Mouse (Mus musculus): ENCODE measurements around the gene Fbln5. TPM values are rescaled to one million over a fixed set of nuclear protein-coding genes. Genes with fewer than 3 reads are reported as not detected.
A peak's percentile ranks its signal among the peaks of the same experiment; 100 is the strongest.

Fbln5 gene
- total RNA-seq, 2 experiments from 2014 or later: 13.8 to 15.3 TPM

DNA sequence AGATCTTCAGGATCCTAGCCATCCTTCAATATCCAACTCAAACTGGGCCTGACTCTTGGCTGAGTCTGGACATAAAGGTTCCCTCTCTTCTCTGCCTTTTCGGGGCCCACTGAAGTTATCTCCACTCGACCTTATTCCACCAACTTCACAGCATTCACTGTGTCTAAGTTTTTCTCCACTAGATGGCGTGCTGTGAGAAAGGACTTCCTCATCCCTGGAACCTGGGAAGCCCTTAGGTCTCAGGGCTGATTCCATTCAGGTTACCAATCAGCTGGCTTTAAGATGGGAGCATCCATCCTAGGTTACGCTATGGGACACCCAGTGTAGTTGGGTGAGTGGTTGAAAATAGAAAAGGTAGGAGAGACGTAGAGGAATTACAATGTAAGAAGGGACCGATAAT is 7.7 kb downstream of the Fbln5 start:
- no peak for DNase-seq (ENCODE audit: low spot score in 2 of 2)

- peak; percentile 27 to 44 for DNase-seq (ENCODE audit: low spot score in 2 of 2)
These were observed 8.3 kb downstream of the Fbln5 start for GRCm38 (mm10) chr12:101810515-101810914.

- no peak for DNase-seq (ENCODE audit: low spot score in 2 of 2)
These were observed 11.5 kb downstream of the Fbln5 start for GRCm38 (mm10) chr12:101807400-101807799.

DNA sequence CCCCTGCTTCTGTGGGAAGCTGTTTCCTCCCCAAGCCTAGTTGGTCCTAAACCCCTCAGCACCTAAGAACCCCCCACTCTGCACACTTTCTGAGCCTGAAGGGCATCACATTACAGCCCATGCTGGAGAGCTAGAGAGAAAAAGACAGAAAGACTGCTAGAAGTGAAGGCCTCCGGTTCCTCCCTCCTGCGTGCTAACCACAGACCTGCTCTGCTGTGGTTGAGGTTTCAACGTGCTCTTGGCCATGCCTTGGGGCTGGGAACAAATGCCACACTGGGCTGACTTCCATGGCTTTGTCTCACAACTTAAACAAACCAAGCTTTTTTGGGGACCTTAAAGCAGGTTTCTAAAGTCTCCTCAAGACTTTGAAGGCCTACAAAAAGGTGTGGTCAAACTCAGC is 16.4 kb downstream of the Fbln5 start:
- no peak for DNase-seq (ENCODE audit: low spot score in 2 of 2)

DNA sequence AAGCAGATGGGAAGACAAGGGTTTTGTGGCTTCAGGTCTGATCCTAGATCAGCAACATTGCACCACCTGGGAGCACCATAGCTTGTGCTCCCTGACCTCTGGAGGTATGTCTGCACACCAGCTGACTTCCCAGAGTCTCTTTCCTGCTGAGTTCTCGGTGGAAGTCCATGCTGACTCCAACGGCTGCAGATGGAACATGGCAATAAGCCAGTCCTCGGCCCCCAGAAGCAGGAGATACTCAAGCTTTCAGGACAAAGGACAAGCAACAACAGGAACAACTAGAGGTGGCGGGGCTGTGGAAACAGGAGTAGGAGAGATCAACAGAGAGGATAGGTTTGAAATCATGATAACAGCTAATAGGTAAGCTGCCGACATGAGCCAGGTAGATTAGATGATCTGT is 17.1 kb downstream of the Fbln5 start:
- DNase-seq (ENCODE audit: low spot score in 2 of 2): no peak

DNA sequence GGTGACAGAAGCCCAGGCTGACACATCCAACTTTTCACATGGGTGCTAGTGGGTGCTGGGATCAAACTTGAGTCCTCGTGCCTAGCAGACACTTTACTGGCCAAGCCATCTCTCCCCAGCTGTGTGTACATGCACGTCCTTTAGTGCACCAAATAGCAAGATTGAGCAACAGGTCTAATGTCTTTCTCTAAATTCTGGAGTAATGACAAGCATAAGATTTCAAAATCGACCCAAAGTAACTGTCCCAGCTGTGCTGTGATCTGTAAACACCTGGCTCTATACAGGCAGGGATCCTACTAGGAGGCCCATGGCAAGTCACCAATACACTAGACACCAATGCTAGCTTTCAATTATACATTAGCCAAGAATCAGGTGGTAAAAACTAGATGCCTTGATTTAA is 17.8 kb downstream of the Fbln5 start:
- DNase-seq (ENCODE audit: low spot score in 2 of 2): no peak

DNA sequence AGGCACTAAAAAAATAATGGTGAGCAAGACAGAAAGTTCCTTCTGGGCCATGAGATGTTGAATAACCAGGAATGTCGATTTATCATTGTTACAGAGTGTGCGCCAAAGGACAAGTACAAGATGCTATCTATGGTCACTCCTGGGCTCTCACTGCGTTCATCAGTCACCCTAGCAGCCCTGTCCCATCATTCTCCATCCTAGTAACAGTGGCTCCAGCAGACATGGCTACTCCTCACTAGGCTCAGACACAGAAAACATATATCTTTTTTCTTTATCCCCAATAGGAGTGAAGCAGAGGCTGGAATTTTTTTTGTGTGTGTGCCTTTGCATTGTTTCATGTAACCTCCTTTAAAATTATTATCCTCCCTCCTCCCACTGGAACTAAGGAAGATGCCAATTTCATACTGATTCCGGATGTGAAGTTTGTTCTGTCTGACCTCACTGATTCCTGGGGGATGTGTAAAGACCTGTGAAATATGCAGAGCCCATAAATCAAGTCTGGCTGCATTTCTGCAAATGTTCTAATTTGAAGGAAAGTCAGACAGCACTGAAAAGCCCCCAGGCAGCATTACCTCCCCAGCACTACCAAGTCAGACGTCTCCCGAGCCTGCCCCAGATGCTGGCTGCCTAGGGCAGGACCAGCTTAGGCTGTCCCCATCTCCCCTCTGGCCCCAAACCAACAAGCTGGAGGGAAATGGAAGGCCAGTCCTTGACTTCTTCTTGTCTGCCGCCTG is 20.5 kb downstream of the Fbln5 start:
- DNase-seq (ENCODE audit: low spot score in 2 of 2): no peak

DNA sequence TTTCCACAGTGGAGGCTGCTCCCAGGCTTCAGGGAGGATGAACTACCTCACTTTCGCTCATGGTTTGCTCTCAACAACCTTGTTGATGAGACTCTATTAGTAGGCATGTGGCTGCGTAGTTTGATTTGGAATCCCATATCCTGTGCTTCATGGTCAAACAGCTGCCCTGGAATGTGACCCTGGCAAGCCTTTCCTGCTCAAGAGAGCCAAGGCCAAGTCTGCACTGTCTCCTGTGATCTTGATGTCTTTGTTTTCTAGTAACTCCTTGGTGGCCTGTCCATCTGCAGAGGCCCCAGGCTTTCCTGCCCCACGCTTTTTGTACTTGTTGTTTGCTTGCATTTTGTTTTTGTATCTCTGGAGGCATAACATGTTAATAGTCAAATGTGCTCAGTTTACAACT is 24.4 kb downstream of the Fbln5 start:
- DNase-seq (ENCODE audit: low spot score in 2 of 2): no peak

GRCm38 (mm10) chr12:101793221-101793621 is 25.6 kb downstream of the Fbln5 start:
- DNase-seq (ENCODE audit: low spot score in 2 of 2): no peak

- no peak for DNase-seq (ENCODE audit: low spot score in 2 of 2)
These were observed 26.2 kb downstream of the Fbln5 start for GRCm38 (mm10) chr12:101792684-101793083.

DNA sequence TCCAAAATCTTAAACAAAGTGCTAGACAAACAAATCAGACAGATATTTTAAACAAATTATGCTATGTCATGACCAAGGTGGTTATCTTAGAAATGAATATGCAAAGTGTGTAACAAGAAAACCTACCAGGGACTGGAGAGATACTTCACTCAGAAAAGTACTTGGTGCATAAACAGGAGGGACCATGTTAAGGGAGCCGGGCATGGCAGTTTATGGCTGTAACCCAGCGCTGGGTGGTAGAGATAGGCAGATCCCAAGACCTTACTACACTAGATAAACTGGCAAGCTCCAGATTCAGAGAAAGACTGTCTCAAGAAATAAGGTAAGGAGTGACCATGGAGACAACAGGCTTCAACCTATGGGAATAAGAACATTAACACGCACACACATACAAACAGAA is 29.1 kb downstream of the Fbln5 start:
- no peak for DNase-seq (ENCODE audit: low spot score in 2 of 2)

GRCm38 (mm10) chr12:101789250-101789649 is 29.6 kb downstream of the Fbln5 start:
- DNase-seq (ENCODE audit: low spot score in 2 of 2): no peak

DNA sequence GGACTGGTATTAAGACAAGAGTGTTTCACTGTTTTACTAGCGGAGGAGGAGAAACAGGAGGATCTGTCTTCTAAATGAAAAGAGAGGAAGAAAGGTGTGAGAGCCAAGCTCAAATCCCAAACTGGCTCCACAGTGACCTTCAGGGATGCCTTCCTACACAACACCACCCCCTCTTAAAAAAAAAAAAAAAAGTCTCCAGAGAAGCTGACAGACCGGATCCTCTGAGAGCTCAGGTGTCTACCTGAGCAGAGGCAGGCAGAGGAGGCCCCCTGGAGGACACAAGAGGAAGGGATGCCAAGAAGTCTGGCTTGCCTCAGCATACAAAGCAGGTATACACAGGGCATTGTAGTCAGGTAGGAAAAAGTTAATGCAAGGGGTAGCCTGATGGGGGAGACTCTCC is 36.1 kb downstream of the Fbln5 start:
- no peak for DNase-seq (ENCODE audit: low spot score in 2 of 2)

DNA sequence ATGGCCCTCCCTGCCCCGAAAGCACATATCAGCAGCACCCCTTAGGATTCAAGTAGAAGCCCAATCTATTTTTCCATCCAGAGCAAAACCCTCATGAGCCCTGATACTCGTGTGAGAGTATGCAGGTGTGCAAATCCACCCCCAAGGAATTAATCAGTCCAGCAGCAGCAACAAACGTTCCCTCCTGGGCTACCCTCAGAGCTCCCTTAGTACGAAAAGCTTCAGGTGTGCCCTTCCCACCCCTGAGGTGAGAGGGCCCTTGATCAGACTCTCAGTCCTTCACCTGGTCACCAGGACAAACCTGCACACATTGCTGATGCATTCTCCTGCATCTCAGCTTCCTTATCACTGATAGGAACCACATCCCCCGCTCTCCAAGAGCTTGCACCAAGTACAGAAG is 37.9 kb downstream of the Fbln5 start:
- DNase-seq (ENCODE audit: low spot score in 2 of 2): no peak

GRCm38 (mm10) chr12:101777613-101778325 is 41.1 kb downstream of the Fbln5 start:
- peak; percentile 19 to 23 for DNase-seq (ENCODE audit: low spot score in 2 of 2)

DNA sequence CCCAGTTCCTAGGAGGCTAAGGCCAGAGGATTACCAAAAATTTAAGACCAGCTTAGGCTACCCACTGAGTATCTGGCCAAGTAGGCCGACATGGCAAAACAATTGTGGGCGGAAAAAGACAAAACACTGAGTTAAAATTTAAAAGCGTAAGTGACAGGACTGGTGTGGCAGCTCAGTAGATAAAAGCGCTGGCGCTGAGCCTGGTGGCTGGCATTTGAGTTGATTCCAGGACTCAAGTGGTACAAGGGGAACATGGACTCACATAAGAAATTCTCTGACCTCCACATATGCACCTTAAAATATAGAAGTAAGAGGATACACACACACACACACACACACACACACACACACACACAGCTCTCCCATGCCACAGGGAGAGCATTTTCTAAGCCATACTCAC is 42.5 kb downstream of the Fbln5 start:
- DNase-seq (ENCODE audit: low spot score in 2 of 2): no peak

- no peak for DNase-seq (ENCODE audit: low spot score in 2 of 2)
These were observed 44.7 kb downstream of the Fbln5 start for GRCm38 (mm10) chr12:101774116-101774515.

DNA sequence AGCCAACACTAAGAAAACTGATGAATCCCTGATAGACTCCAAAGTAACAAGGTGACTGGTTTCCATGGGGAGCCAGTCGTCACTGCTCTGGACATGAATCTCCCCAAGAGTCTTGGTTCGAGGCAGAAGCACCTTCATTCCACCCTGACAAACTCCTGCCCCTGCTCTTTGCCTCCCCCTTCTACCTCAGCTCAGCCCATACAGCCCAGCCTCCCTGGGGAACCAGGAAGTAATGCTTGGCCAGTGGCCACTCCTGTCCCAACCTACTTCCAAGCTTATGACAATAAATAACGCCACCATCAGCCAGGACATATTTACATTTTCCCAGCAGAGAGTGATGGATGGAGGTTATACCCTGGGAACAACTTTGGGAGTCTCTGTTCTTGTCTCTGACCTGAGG is 45.9 kb downstream of the Fbln5 start:
- no peak for DNase-seq (ENCODE audit: low spot score in 2 of 2)

- DNase-seq (ENCODE audit: low spot score in 2 of 2): no peak
These were observed 48.4 kb downstream of the Fbln5 start for GRCm38 (mm10) chr12:101770283-101771015.

DNA sequence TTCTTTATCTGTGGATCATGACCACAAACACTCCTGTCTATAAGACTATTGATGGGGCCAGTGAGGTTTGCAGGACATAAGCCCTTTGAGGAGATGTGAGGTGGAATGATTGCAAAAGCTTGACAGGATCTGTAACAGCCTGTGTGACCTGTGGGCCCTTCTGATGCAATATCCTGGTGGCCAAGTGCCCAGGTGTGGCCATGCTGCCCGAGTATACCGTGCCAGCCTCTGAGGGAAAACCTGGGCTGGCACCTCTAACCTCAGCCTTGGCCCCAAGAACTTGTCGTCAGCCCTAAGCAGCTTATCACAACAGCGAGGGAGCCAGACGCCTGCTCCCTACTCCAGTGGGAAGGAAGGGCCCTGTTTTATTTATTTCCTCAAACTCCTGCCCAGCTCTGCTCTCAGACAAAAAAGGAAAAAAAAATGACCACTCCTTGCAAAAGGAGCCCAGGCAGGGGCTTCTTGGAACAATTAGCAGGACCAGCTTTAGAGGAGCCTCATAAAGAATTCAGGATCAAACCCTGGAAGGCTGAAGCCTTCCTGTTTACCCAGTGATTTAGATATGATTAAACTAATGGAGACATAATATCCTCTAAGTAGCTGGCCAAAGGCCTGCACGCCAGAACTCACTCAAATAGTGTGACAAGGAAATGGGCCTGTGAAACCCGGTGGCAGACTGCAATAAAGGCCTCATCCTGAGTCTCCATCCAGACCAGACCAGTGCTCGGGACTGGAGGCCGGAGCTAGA is 51.4 kb downstream of the Fbln5 start:
- no peak for DNase-seq (ENCODE audit: low spot score in 2 of 2)

- DNase-seq (ENCODE audit: low spot score in 2 of 2): no peak
These were observed 52.5 kb downstream of the Fbln5 start for GRCm38 (mm10) chr12:101766228-101766852.
